Mouse (Mus musculus) small intestine, adult 2 months (tissue): ENCODE measurements around the gene Bag3.

ENCODE experiments used
- CTCF ChIP-seq: fragments of 200-500 bp; IDR thresholded peaks from 2 replicates; pipeline ENCODE4 v1.5.1; 2012; ENCODE audit warnings: low read depth, mild to moderate bottlenecking, control low read depth, inconsistent platforms, low read length, moderate library complexity, mixed read lengths; ENCODE audit not compliant: insufficient replicate concordance, insufficient read length; ENCODE audit errors: extremely low read depth
- POLR2A ChIP-seq: fragments of 200-500 bp; IDR thresholded peaks from 2 replicates; pipeline ENCODE4 v1.6.1; 2012; ENCODE audit warnings: low read depth, mild to moderate bottlenecking, control low read depth, inconsistent platforms, low read length, moderate library complexity

GRCm38 (mm10) chr7:128524641-128525040 is 1.2 kb downstream of the Bag3 start:
- TF ChIP-seq CTCF (no peak), POLR2A (no peak)
